19 mouse cellular contexts compared by ENCODE assay signal in genomic region chr4:46668620-46669019, GRCm38 (mm10). TPM values are rescaled to one million over a fixed set of nuclear protein-coding genes. Genes with fewer than 3 reads are reported as not detected.
DNase-seq lines count a peak whose midpoint lies in the region; ATAC-seq and TF ChIP-seq lines count a peak whose summit lies in the region.
"Had no signal": no experiment of that assay in that cellular context is flagged by ENCODE, and none has a peak within 500 bp of the region (broad histone marks: within the 10 kb centered on the region; RNA-seq: fewer than 3 reads in every experiment).

No protein-coding gene starts in this region.

- intact Hi-C loops in heart, adult 2 months (cut with DNase I): no loop called here

- H3K36me3 ChIP-seq in heart, embryonic 15.5 days: no peaks in the 10 kb centered on the region
- H3K36me3 ChIP-seq in heart, adult 2 months (ENCODE audit: control insufficient read depth, insufficient read depth, low read length): no peaks in the 10 kb centered on the region
- H3K36me3 ChIP-seq in midbrain, embryonic 13.5 days: peaks cover 5% of the 10 kb centered on the region
- H3K36me3 ChIP-seq in midbrain, embryonic 14.5 days (ENCODE audit: control insufficient read depth, insufficient read depth, low read length): peaks cover 14% of the 10 kb centered on the region; the same call in 1 of the 2 replicates
- peaks cover 19% of the 10 kb centered on the region for H3K36me3 ChIP-seq in midbrain, postnatal 0 days (ENCODE audit: insufficient read depth, low read length)
- H3K36me3 ChIP-seq: embryonic facial prominence, embryonic 15.5 days; limb, embryonic 13.5 days; stomach, embryonic 15.5 days had no signal

- TF ChIP-seq EP300 in heart, adult 2 months (IDR thresholded peaks at IDR 0.05; ENCODE audit: insufficient read depth, low read depth, low read length): no peak

- H3K27ac ChIP-seq in heart, embryonic 15.5 days: peak overlapping the region; percentile 65
- H3K27ac ChIP-seq in heart, adult 2 months: no peak overlapping the region
- H3K27ac ChIP-seq in midbrain, embryonic 13.5 days: 0 out of 2 replicates have a peak overlapping the region, but pooled peaks have one; percentile 9
- H3K27ac ChIP-seq in midbrain, embryonic 14.5 days (replicated peaks; ENCODE audit: low read depth, low read length): no peak overlapping the region
- H3K27ac ChIP-seq in midbrain, postnatal 0 days (ENCODE audit: low read depth, low read length): 0 out of 2 replicates have a peak overlapping the region, but pooled peaks have one; percentile 32
- H3K27ac ChIP-seq: embryonic facial prominence, embryonic 15.5 days; forebrain, embryonic 13.5 days; hindbrain, embryonic 15.5 days; limb, embryonic 13.5 days; stomach, embryonic 15.5 days had no signal

- H3K4me3 ChIP-seq in heart, embryonic 15.5 days: no peak overlapping the region
- H3K4me3 ChIP-seq in heart, adult 2 months: no peak overlapping the region
- H3K4me3 ChIP-seq in midbrain, embryonic 13.5 days (replicated peaks): no peak overlapping the region
- H3K4me3 ChIP-seq in midbrain, embryonic 14.5 days (replicated peaks; ENCODE audit: low read depth, low read length): no peak overlapping the region
- H3K4me3 ChIP-seq in midbrain, postnatal 0 days (ENCODE audit: low read depth, low read length): no peak overlapping the region
- H3K4me3 ChIP-seq: embryonic facial prominence, embryonic 15.5 days; forebrain, embryonic 13.5 days; hindbrain, embryonic 15.5 days; limb, embryonic 13.5 days; stomach, embryonic 15.5 days had no signal

- H3K79me2 ChIP-seq in heart, adult 2 months (replicated peaks; ENCODE audit: control insufficient read depth, insufficient read depth, low read length): no peaks in the 10 kb centered on the region

- ATAC-seq in heart, embryonic 15.5 days (replicated peaks; ENCODE audit: insufficient number of reproducible peaks, insufficient read depth, low FRiP score, low read depth): 0 out of 2 replicates have a peak, but pooled peaks have one; percentile 8
- ATAC-seq in midbrain, embryonic 13.5 days: no peak
- no peak for ATAC-seq in midbrain, embryonic 14.5 days (ENCODE audit: low FRiP score, low TSS enrichment)
- ATAC-seq in midbrain, postnatal 0 days (ENCODE audit: low FRiP score): no peak
- ATAC-seq: forebrain, embryonic 13.5 days had no signal

- 0 out of 2 replicates have a peak overlapping the region, but pooled peaks have one; percentile 13 for H3K4me2 ChIP-seq in heart, embryonic 15.5 days
- no peak overlapping the region for H3K4me2 ChIP-seq in midbrain, embryonic 13.5 days (replicated peaks)
- no peak overlapping the region for H3K4me2 ChIP-seq in midbrain, embryonic 14.5 days (ENCODE audit: low read length)
- H3K4me2 ChIP-seq in midbrain, postnatal 0 days (ENCODE audit: low read depth, low read length, poor library complexity, severe bottlenecking): no peak overlapping the region
- H3K4me2 ChIP-seq: embryonic facial prominence, embryonic 15.5 days; forebrain, embryonic 13.5 days; hindbrain, embryonic 15.5 days; limb, embryonic 13.5 days; stomach, embryonic 15.5 days had no signal

- peaks cover 28% of the 10 kb centered on the region for H3K4me1 ChIP-seq in heart, embryonic 15.5 days (replicated peaks)
- no peaks in the 10 kb centered on the region for H3K4me1 ChIP-seq in heart, adult 2 months (ENCODE audit: control insufficient read depth, insufficient read depth, low read length)
- peaks cover 18% of the 10 kb centered on the region for H3K4me1 ChIP-seq in midbrain, embryonic 13.5 days (replicated peaks)
- peaks cover 7% of the 10 kb centered on the region for H3K4me1 ChIP-seq in midbrain, embryonic 14.5 days (ENCODE audit: control insufficient read depth, insufficient read depth, low read length)
- H3K4me1 ChIP-seq in midbrain, postnatal 0 days (ENCODE audit: insufficient read depth, low read length): no peaks in the 10 kb centered on the region

- TF ChIP-seq CTCF in heart, adult 2 months (IDR thresholded peaks at IDR 0.05): no peak
- TF ChIP-seq CTCF in midbrain, postnatal 0 days (IDR thresholded peaks at IDR 0.05): no peak

- no peak overlapping the region for H3K9ac ChIP-seq in heart, embryonic 15.5 days
- no peak overlapping the region for H3K9ac ChIP-seq in heart, adult 2 months (ENCODE audit: low read depth, low read length)
- no peak overlapping the region for H3K9ac ChIP-seq in midbrain, embryonic 13.5 days (replicated peaks)
- H3K9ac ChIP-seq in midbrain, embryonic 14.5 days (replicated peaks; ENCODE audit: low read length): no peak overlapping the region
- H3K9ac ChIP-seq in midbrain, postnatal 0 days (replicated peaks; ENCODE audit: low read length, poor library complexity, severe bottlenecking): no peak overlapping the region
- H3K9ac ChIP-seq: embryonic facial prominence, embryonic 15.5 days; forebrain, embryonic 13.5 days; hindbrain, embryonic 15.5 days; limb, embryonic 13.5 days; stomach, embryonic 15.5 days had no signal

- no peak for TF ChIP-seq POLR2A in heart, adult 2 months (IDR thresholded peaks at IDR 0.05; ENCODE audit: insufficient read depth, low read depth, low read length)

- no peak for DNase-seq in heart, adult 2 months
- DNase-seq in midbrain, embryonic 14.5 days: no peak
- peak; percentile 71 for DNase-seq in brain, adult 2 months (ENCODE audit: low read depth, low spot score)
- no peak for DNase-seq in midbrain, postnatal 0 days (ENCODE audit: low spot score)
- no peak for DNase-seq in right cerebral cortex, postnatal 4 days
- DNase-seq in urinary bladder, postnatal 36 days (ENCODE audit: low spot score in 2 of 2): no peak
- DNase-seq: adrenal gland, postnatal 25 days; cerebellum, postnatal 36 days; gastrocnemius, postnatal 10 days; kidney, adult 2 months; lung, adult 18-20 months; thymus, postnatal 14 days had no signal

- H3K9me3 ChIP-seq in heart, embryonic 15.5 days (replicated peaks): no peaks in the 10 kb centered on the region
- H3K9me3 ChIP-seq in midbrain, embryonic 13.5 days: no peaks in the 10 kb centered on the region
- no peaks in the 10 kb centered on the region; the same call in 1 of the 2 replicates for H3K9me3 ChIP-seq in midbrain, embryonic 14.5 days (ENCODE audit: control insufficient read depth, low read length)
- H3K9me3 ChIP-seq in midbrain, postnatal 0 days (ENCODE audit: low read length): no peaks in the 10 kb centered on the region
- H3K9me3 ChIP-seq: embryonic facial prominence, embryonic 15.5 days; forebrain, embryonic 13.5 days; hindbrain, embryonic 15.5 days; limb, embryonic 13.5 days; stomach, embryonic 15.5 days had no signal

- WGBS in heart, embryonic 15.5 days: 37% methylated on average over 11 of the region's 11 CpGs
- WGBS in heart, adult 2 months: 65% methylated on average over 11 of the region's 11 CpGs
- 64% methylated on average over 11 of the region's 11 CpGs for WGBS in midbrain, embryonic 13.5 days
- 61% methylated on average over 11 of the region's 11 CpGs for WGBS in midbrain, embryonic 14.5 days
- WGBS in midbrain, postnatal 0 days: 55% methylated on average over 11 of the region's 11 CpGs

- H3K27me3 ChIP-seq in heart, embryonic 15.5 days: no peaks in the 10 kb centered on the region
- H3K27me3 ChIP-seq in heart, adult 2 months (ENCODE audit: control insufficient read depth, insufficient read depth, low read length): no peaks in the 10 kb centered on the region
- H3K27me3 ChIP-seq in midbrain, embryonic 13.5 days: no peaks in the 10 kb centered on the region
- H3K27me3 ChIP-seq in midbrain, embryonic 14.5 days (ENCODE audit: control insufficient read depth, insufficient read depth, low read length): no peaks in the 10 kb centered on the region
- no peaks in the 10 kb centered on the region for H3K27me3 ChIP-seq in midbrain, postnatal 0 days (ENCODE audit: insufficient read depth, low read length)
- H3K27me3 ChIP-seq: embryonic facial prominence, embryonic 15.5 days; forebrain, embryonic 13.5 days; hindbrain, embryonic 15.5 days; limb, embryonic 13.5 days; stomach, embryonic 15.5 days had no signal

RNA-seq across cellular contexts. Expression of gene Tbc1d2, which starts 18.6 kb away (rescaled TPM):
- polyA plus RNA-seq in heart, embryonic 15.5 days (2015; fragmentation: Nextera tagmentation; extraction: Ambion mirVana): 0.55 and 1.1 TPM in 2 replicates
- 1 to 10 TPM in 1 of 2 experiments, under 1 TPM in 1; 0.64 to 1.7 TPM for total RNA-seq in heart, adult 2 months (2021)
- 1.4 and 1.6 TPM in 2 replicates for polyA plus RNA-seq in heart, adult 2 months (2012; rRNA removed)
- polyA plus RNA-seq in midbrain, embryonic 13.5 days (2015; fragmentation: Nextera tagmentation; extraction: Ambion mirVana): 0.54 and 0.55 TPM in 2 replicates
- polyA plus RNA-seq in midbrain, embryonic 14.5 days (2014; fragmentation: Nextera tagmentation; extraction: Ambion mirVana): 0.16 and 0.31 TPM in 2 replicates
- 0.85 and 1.9 TPM in 2 replicates for total RNA-seq in midbrain, postnatal 0 days (2014; rRNA removed)
- polyA plus RNA-seq in midbrain, postnatal 0 days (2015; fragmentation: Nextera tagmentation; extraction: Ambion mirVana): 0.52 and 0.55 TPM in 2 replicates

Comparison
In these comparisons a context has a peak if more than half of its experiments do, and no peak if none do; other contexts are left out.
1. H3K27ac ChIP-seq: peak in heart, embryonic 15.5 days (single experiment), midbrain, embryonic 13.5 days (single experiment) and midbrain, postnatal 0 days (single experiment); none in heart, adult 2 months (single experiment) and midbrain, embryonic 14.5 days (single experiment).